Mouse (Mus musculus): ENCODE data around the gene Mfsd6. TPM values are rescaled to one million over a fixed set of nuclear protein-coding genes. Genes with fewer than 3 reads are reported as not detected.

The Mfsd6 gene
- total and polyA plus RNA-seq, 3 experiments: 2.9 to 6.4 TPM; not detected in 1

DNA sequence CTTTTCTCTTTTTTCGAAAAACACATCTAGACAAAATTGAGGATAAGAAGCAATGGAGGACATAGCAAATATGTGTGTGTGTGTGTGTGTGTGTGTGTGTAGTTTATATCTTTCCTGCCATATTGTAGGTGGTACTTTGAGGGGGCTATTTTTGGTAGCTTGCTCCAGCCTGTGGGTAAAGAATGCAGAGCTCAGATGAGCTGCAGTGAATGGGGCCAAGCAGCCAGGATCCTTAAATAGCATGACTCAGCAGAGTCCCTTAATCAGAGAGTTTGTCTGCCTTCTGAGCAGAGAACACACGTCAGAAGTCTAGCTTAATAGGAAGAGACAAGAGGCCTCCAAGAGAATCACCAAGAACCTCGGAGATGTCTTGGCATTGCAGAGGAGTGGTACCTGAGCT, 25.4 kb upstream of the Mfsd6 start (continued):
- TF ChIP-seq RCOR1 (IDR thresholded peaks at IDR 0.05; ENCODE audit: low read depth, low read length): 0 out of 2 replicates have a peak, but pooled peaks have one; percentile 13
- TF ChIP-seq SIN3A (IDR thresholded peaks at IDR 0.05; ENCODE audit: low read length): no peak
- no peak for TF ChIP-seq SMC3 (IDR thresholded peaks at IDR 0.05; ENCODE audit: low read depth, low read length)
- no peak for TF ChIP-seq UBTF (IDR thresholded peaks at IDR 0.05; ENCODE audit: borderline replicate concordance, insufficient read depth, low read depth, low read length)
- no peak for TF ChIP-seq RAD21 (IDR thresholded peaks at IDR 0.05; ENCODE audit: low read depth, low read length)
- no peak for TF ChIP-seq NELFE (IDR thresholded peaks at IDR 0.05; ENCODE audit: low read depth, low read length)
- no peak for TF ChIP-seq USF2 (IDR thresholded peaks at IDR 0.05; ENCODE audit: borderline replicate concordance in 1 of 2, insufficient read depth in 1 of 2, low read depth in 1 of 2, low read length in 2 of 2)
- no peak for TF ChIP-seq NRF1 (IDR thresholded peaks at IDR 0.05; ENCODE audit: insufficient read depth, low read depth, low read length, poor library complexity, severe bottlenecking)
- no peak for TF ChIP-seq CTCF (IDR thresholded peaks at IDR 0.05 in 2 of 3, conservative IDR thresholded peaks at IDR 0.05 in 1 of 3; ENCODE audit: control insufficient read depth in 1 of 3, insufficient read depth in 1 of 3, low read depth in 2 of 3, low read length in 3 of 3, poor library complexity in 1 of 3, severe bottlenecking in 1 of 3)
- TF ChIP-seq TCF12 (IDR thresholded peaks at IDR 0.05; ENCODE audit: low read depth, low read length): no peak
- TF ChIP-seq ETS1 (IDR thresholded peaks at IDR 0.05; ENCODE audit: low read depth, low read length): peak; percentile 52; the same call in 1 of the 2 replicates
- no peak for TF ChIP-seq MXI1 (IDR thresholded peaks at IDR 0.05; ENCODE audit: low read depth, low read length)
- no peak for TF ChIP-seq ZC3H11A (IDR thresholded peaks at IDR 0.05; ENCODE audit: low read depth, low read length)
- TF ChIP-seq GATA1 (IDR thresholded peaks at IDR 0.05; ENCODE audit: low read depth, low read length): 0 out of 2 replicates have a peak, but pooled peaks have one; percentile 14
- TF ChIP-seq EP300 (IDR thresholded peaks at IDR 0.05; ENCODE audit: low read depth in 1 of 2, low read length in 2 of 2): peak in 1 of 2 experiments; percentile 15; a peak in 1 of 4 replicates
- TF ChIP-seq TAL1 (IDR thresholded peaks at IDR 0.05; ENCODE audit: low read length): peak; percentile 32; the same call in 1 of the 2 replicates
- TF ChIP-seq MAZ (IDR thresholded peaks at IDR 0.05; ENCODE audit: low read depth, low read length): no peak
- no peak for TF ChIP-seq MYB (IDR thresholded peaks at IDR 0.05; ENCODE audit: low read depth, low read length)
- no peak for TF ChIP-seq POLR2AphosphoS5 (IDR thresholded peaks at IDR 0.05; ENCODE audit: borderline replicate concordance, low read depth, low read length)
- no peak for TF ChIP-seq MYC (IDR thresholded peaks at IDR 0.05; ENCODE audit: low read depth, low read length)
- TF ChIP-seq ELF1 (IDR thresholded peaks at IDR 0.05; ENCODE audit: low read depth, low read length): no peak
- no peak for TF ChIP-seq HCFC1 (IDR thresholded peaks at IDR 0.05; ENCODE audit: low read depth, low read length)

DNA sequence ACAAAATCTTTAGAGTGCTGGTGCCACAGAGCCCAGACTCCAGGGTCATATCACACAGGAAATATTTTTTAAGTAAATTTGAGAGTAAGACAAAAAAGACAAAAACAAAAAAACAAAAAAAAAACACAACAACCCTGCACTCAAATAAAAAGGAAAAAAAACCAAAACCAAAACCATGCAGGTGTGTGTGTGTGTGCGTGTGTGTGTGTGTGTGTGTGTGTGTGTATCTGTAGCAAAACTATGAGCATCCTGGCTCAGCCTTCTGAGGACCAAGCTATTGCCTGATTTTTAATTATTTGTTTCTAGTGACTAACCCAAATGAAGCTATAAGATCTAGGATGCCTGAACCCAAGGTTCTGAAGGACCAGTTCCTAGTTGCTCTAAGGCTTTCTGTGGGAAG, 24.4 kb upstream of the Mfsd6 start:
- no peak for DNase-seq (ENCODE audit: low read depth, low spot score)
- Histone ChIP-seq H3K9me3 (replicated peaks; ENCODE audit: insufficient read depth, low read length) (no peaks in the 10 kb centered on the region), H3K4me3 (ENCODE audit: control insufficient read depth in 1 of 2, insufficient read depth in 1 of 2, low read depth in 2 of 2, low read length in 2 of 2) (no peak overlapping the region), H3K4me1 (ENCODE audit: control insufficient read depth in 1 of 2, insufficient read depth in 2 of 2, low read length in 2 of 2) (peaks cover 8 to 9% of the 10 kb centered on the region in 2 experiments), H3K36me3 (ENCODE audit: control insufficient read depth in 1 of 2, insufficient read depth in 2 of 2, low read length in 2 of 2) (peaks cover 0 to 9% of the 10 kb centered on the region in 2 experiments; a peak in 2 of 4 replicates), H3K9ac (ENCODE audit: control insufficient read depth, low read depth, low read length, poor library complexity, severe bottlenecking) (no peak overlapping the region), H3K27me3 (ENCODE audit: control insufficient read depth in 1 of 2, insufficient read depth in 2 of 2, low read length in 2 of 2) (no peaks in the 10 kb centered on the region), H3K27ac (ENCODE audit: control insufficient read depth, low read depth, low read length) (no peak overlapping the region), H3K79me2 (ENCODE audit: control insufficient read depth, insufficient read depth, low read length, poor library complexity) (no peaks in the 10 kb centered on the region)
- TF ChIP-seq TCF12 (IDR thresholded peaks at IDR 0.05; ENCODE audit: low read depth, low read length) (no peak), ZNF384 (IDR thresholded peaks at IDR 0.05; ENCODE audit: low read depth, low read length) (no peak), UBTF (IDR thresholded peaks at IDR 0.05; ENCODE audit: borderline replicate concordance, insufficient read depth, low read depth, low read length) (no peak), MYC (IDR thresholded peaks at IDR 0.05; ENCODE audit: low read depth, low read length) (no peak), E2F4 (IDR thresholded peaks at IDR 0.05; ENCODE audit: borderline replicate concordance, low read depth, low read length) (no peak), POLR2AphosphoS5 (IDR thresholded peaks at IDR 0.05; ENCODE audit: borderline replicate concordance, low read depth, low read length) (no peak), ELF1 (IDR thresholded peaks at IDR 0.05; ENCODE audit: low read depth, low read length) (no peak), SIN3A (IDR thresholded peaks at IDR 0.05; ENCODE audit: low read length) (no peak), NRF1 (IDR thresholded peaks at IDR 0.05; ENCODE audit: insufficient read depth, low read depth, low read length, poor library complexity, severe bottlenecking) (no peak), USF2 (IDR thresholded peaks at IDR 0.05; ENCODE audit: borderline replicate concordance in 1 of 2, insufficient read depth in 1 of 2, low read depth in 1 of 2, low read length in 2 of 2) (no peak), SMC3 (IDR thresholded peaks at IDR 0.05; ENCODE audit: low read depth, low read length) (no peak), ZMIZ1 (IDR thresholded peaks at IDR 0.05; ENCODE audit: low read depth, low read length) (no peak), MAFK (IDR thresholded peaks at IDR 0.05; ENCODE audit: borderline replicate concordance, low read depth, low read length) (no peak), CTCF (IDR thresholded peaks at IDR 0.05 in 2 of 3, conservative IDR thresholded peaks at IDR 0.05 in 1 of 3; ENCODE audit: control insufficient read depth in 1 of 3, insufficient read depth in 1 of 3, low read depth in 2 of 3, low read length in 3 of 3, poor library complexity in 1 of 3, severe bottlenecking in 1 of 3) (no peak)
